Mouse (Mus musculus): ENCODE measurements at regions not wholly inside any gene's neighbourhood (a gene's known extent, or its start where the extent isn't known, plus 50 kb on each side); places are given as distances from the start of the nearest gene placed in this dataset.
A peak's percentile ranks its signal among the peaks of the same experiment; 100 is the strongest.
"Not testable (repeated sequence)": the region's sequence is repeated elsewhere in the genome, so short reads cannot be mapped to it uniquely, and the experiment has no call there.

DNA sequence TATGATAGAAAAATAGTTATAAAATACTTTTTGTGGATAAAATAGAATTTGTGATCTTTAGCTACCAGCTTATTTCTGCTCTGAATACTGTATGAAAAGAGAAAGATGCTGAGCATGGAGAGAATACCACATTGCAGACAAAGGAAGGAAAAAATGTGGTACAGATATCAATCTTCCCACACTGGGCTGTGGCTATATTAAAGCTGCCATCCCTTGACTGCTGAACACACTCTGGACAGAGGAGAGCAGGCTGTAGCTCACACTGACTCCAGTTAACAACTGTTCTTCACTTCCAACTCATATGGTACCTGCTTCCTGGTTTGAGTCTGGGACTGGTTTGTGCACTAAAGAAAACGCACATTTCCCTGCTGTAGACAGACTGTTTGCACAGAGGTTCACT lies 76.7 kb upstream of the Try4 start:
- no peak for DNase-seq (ENCODE audit: low spot score in 2 of 2)

DNA sequence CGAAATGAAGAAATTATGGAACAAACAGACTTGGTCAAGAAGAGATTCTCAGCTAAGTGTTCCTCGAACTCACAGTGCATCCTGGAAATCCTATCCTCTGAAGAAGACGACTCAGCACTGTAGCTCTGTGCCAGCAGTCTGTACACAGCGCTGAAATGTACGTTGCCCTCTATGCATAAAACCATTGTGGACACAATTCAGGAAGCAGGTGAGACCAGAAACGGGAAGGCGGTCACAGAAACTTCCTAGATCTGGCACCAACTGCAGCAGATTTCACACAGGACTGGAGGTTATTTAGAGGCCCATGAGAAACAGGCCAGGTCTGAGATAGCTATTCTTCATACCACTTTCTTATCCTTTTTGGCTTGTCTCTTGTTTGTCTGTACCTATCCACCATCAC lies 83.7 kb upstream of the Try4 start:
- no peak for DNase-seq (ENCODE audit: low spot score in 2 of 2)

DNA sequence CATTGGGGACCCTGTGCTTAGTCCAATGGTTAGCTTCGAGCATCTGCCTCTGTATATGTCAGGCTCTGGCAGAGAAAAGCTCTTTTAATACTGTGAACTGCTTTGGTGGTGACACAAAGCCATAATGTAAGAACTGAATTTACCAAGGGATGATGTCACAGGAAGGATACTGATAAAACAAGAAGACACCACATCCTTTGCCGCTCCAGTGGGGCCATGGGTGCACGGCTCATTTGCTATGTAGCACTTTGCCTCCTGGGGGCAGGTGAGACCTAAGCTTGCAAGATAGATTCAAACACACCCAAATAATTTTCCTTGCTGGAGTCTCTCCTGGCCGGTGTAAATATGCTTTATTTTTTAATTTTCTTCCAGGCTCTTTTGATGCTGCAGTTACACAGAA lies 86.2 kb upstream of the Try4 start:
- DNase-seq (ENCODE audit: low spot score in 2 of 2) = no peak

DNA sequence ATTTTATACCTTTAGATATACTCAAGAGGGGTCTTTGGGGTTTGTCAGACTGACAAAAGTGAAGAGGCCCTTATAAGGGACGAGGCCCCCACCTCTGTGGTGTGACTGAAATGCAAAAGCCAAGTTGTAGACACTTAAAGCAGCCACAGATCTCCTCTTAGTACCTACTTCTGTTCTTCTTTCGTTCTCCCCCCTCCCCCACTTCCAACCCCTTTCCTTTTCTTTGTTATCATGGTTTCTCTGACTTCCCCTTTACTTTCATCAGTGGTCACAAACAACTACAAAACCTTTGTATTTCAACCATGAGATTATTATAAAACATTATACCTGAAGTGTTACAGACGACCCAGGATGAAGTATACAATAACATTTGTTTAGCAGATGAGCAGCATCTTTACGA lies 96.2 kb upstream of the Try4 start:
- DNase-seq (ENCODE audit: low spot score in 2 of 2) = no peak

DNA sequence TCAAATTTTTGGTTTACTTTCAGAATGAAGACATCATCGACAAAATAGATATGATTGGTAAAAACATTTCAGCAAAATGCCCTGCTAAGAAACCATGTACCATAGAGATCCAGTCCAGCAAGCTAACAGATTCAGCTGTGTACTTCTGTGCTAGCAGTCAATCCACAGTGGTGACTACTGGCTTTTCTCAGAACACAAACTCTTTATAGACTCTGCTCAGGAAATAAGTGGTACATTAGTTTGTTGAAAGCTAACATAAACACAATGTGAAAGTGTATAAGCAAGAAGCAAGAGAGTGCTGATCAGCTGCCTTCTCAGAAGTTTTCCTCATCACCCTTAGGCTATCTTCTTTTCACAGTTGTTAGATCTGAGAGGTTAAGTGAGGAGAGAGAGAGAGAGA lies 99.2 kb upstream of the Try4 start:
- DNase-seq (ENCODE audit: low spot score in 2 of 2) = no peak

DNA sequence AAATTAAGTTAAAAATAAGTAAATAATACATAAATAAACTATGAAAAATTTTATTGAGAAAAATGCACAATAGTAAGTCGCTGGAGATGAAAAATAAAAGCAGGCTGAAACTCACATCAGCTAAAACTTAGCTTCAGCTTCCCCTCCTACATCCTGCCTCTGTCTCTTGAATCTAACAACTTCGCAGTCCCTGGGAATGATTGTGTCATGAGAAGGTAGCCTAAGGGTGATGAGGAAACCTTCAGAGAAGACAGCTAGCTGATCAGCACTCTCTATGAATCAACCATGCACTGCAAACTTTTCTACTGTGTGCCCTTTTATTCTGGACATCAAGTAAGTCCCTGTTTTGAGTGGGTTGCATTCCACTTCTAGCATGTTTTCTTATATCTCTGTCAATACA lies 99.8 kb upstream of the Try4 start:
- DNase-seq (ENCODE audit: low spot score in 2 of 2) = no peak

DNA sequence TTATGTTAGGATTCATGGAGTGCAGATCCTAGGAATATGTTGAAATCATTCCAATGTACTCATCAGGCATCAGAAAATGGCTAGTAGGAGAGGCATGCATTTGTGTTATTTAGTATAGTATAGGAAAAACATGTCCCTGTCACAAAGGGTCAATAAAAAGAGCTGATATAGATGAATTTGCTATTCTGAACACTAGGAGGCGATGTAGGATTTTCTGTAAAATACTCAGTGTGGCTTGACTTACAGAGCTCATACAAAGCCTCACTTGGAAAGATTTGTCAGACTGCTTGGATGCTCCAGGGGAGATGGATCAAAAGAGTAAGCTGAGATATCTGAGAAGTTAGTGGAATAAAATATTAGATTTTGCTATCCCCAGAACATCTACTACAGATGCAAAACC lies 107.6 kb upstream of the Try4 start:
- DNase-seq (ENCODE audit: low spot score in 2 of 2) = no peak

DNA sequence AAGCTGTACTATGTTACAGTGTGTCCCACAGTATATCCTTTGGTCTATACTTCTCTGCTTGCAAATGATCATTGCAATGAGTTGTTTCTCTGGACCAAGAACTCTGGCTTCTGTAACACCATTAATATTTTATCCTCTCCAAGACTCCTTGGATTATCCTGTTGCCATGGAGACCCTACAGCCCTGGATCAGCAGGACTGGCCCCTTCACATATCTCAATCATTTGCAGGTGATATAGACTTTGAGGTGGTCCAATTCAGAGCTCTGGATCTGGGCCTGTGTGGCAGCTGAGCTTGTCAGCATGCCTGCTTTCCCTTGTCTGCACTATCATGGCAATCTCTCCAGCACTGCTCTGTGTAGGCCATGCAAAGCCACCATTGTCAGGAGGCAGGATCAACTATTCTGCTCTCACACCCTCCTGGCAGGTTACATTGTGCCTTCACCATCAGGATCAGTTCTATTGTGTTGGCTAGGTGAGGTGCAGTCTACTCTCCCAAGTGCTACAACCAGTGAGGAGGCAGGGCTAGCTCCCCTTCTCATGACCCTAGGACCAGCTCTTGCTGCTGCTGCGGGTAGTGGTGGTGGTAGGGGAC lies 110.2 kb upstream of the Try4 start:
- no peak for DNase-seq (ENCODE audit: low spot score in 2 of 2)

DNA sequence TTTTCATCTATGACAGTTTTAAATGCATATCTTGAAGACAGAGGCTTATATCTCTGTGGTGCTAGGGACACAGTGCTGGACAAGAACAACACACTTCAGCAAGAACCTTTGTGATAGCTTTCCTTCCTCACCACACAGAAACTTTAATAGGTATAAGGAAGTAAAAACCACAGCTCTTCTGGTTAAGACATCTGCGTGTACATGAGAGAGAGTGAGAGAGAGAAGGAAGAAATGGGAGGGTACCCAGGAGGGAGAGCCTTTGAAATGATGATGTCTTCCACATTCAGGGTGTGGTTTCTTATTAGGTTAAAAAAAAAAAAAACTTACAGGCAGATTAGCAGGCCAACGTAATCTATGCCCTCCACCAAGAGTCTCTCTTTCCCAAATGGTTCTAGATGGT lies 113.2 kb upstream of the Try4 start:
- DNase-seq (ENCODE audit: low spot score in 2 of 2) = no peak

DNA sequence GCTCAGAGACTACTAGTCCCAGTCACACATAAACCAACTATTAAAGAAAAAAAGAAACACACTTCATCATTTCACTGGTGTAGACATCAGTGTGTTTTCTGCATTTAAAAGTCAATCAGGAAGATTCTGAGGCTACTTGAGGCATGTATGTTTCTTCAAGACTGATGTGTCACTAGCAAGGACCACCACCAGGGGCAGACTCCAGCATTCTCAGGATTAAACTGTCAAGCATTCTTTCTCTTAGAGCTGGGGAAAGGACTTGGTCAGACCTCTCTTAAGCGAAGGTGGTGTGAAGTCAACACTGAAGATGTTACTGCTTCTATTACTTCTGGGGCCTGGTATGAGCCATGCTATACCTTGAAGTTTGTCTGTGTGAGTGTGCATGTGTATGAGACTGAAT lies 114.1 kb upstream of the Try4 start:
- no peak for DNase-seq (ENCODE audit: low spot score in 2 of 2)

DNA sequence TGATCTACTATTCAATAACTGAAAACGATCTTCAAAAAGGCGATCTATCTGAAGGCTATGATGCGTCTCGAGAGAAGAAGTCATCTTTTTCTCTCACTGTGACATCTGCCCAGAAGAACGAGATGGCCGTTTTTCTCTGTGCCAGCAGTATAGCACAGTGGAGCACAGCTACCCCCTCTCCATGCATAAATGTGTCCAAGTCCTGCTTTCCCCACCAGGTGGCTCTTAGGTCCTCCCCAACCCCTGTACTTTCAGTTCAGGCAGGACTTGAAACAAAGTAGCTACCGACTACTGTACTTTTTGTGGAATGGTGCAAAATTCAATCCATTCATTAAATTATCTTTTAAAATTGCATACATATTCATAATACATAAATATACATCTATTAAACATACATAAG lies 123.2 kb upstream of the Try4 start:
- DNase-seq (ENCODE audit: low spot score in 2 of 2) = no peak

DNA sequence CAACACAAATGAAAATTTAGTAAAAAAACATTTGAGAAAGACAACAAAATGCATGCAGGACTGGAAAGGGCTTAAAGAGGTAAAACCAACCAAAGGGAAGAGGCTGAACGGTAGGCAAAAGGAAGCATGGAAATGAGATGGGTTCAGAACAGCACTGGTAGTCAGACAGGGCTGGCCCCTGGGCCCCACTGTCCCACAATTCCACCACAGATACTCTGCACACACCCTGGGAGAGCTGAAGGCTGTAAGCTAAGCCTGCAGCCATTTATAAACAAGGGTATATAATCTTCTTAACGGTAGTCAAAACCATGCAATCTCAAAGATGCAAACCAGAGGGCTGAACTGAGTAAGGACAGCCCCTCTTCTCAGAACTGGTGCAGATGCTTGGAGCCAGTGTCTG lies 124.0 kb upstream of the Try4 start:
- no peak for DNase-seq (ENCODE audit: low spot score in 2 of 2)

DNA sequence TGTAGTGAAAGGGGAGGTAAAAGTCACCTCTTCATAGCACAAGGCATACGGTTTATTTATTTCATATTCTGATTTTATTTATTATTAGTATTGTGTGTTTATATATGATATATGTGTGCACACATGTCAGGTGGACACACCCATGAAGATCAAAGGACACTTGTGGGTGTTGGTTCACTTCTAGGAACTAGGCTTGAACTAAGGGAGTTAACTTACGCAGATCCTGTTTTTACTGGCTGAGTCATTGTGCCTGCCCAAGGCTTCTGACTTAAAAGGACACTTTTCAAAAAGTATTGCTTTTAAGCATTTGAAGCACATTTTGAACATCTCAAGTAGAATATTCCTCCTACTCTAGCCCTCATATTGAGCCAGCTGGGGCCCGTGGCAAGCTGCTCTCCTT lies 124.9 kb upstream of the Try4 start:
- no peak for DNase-seq (ENCODE audit: low spot score in 2 of 2)

DNA sequence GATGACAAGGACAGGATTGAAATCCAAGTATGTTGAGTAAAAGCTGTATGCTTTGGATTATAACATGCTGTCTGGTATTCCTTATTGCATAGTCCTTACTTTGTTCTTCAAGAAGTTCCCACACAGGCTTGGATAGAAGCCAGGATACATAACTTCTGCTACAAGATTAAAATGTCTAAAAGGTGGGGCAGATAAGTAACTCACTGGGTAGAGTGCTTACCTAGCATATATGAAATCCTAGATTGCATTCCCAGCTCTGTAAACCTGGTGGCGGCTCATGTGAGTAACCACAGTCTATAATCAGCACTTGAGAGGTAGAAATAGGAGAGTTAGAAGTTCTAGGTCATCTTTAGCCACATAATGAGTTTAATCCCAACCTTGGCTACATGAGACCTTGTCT lies 126.0 kb upstream of the Try4 start:
- no peak for DNase-seq (ENCODE audit: low spot score in 2 of 2)

DNA sequence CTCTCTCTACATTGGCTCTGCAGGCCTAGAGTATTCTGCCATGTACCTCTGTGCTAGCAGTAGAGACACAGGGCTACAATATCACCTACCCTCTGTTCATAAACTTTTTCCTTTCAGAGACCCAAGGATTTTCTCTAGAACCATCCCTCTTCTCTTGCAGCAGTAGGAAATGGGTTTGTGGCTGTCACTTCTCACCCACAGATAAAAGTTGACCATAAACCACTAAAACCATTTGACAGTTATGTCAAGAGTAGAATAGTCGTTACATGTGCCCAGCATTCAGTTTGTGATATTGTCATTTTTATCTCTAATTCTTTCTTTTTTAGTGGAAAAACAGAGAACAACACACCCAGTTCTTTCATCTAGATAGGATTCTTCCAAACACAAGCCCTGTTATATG lies 128.2 kb upstream of the 2210010C04Rik start:
- no peak for DNase-seq (ENCODE audit: low spot score in 2 of 2)

DNA sequence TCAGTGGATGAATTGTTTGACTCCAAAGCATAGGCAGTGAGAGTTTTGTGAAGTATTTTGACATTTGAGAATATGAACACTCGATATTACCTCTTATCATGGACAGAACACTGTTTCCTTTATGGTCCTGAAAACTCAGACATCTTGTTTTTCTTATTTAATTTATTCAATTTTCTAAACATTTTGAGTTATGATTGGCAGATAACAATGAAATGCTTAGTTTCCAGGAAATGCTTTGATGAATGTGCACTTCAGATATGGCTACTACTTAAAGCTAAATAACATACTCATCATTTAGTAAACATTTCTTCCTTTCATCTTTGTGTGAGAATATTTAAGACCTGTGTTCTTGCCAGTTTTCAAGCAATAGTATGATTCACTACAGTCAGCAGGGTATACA lies 126.4 kb upstream of the 2210010C04Rik start:
- DNase-seq (ENCODE audit: low spot score in 2 of 2) = no peak

DNA sequence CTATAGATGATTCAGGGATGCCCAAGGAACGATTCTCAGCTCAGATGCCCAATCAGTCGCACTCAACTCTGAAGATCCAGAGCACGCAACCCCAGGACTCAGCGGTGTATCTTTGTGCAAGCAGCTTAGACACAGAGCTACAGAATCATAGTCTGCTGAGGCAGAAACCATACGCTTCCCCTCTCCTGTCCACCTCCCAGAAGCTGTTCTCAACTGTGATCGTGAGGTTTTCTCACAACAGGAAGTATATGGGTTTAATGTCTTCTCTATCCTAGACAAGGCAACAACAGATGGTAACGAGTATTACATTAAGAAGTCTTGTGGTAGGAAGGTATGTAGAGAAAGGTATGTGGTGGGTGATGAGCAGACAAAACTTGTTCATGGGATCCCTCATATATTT lies 116.8 kb upstream of the 2210010C04Rik start:
- no peak for DNase-seq (ENCODE audit: low spot score in 2 of 2)

DNA sequence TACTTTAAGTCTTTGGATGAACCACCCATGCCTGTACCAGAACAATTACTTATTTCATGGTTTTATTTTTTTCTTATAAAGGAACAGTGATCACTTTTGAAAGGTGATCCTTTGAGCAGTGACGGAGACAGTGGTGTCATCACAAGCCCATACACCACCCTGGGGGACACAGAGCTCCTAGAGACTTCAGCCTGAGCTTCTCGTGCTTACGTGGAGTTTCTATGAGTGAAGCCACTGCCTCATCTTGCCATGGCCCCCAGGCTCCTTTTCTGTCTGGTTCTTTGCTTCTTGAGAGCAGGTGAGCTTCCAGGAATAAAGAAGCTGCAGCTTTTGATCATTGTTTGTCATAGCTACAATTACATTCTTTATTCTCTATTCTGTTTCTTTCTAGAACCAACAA lies 116.2 kb upstream of the 2210010C04Rik start:
- no peak for DNase-seq (ENCODE audit: low spot score in 2 of 2)

DNA sequence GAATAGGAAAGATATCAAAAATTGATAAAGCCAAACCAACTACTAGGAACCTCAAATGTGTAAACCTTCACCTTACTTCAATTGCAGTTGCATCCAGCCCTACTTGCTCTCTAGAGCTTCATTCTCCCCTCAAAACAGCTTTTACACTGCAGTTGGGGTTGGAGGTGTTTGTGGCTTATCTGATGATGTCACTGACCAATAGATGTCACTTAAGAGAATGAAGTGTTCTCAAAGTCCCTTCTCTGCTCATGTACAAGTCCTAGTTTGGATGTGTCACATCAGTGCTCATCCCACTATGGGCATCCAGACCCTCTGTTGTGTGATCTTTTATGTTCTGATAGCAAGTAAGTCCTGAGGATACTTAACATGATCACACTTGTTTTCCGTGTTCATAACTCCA lies 105.6 kb upstream of the 2210010C04Rik start:
- DNase-seq (ENCODE audit: low spot score in 2 of 2) = no peak

DNA sequence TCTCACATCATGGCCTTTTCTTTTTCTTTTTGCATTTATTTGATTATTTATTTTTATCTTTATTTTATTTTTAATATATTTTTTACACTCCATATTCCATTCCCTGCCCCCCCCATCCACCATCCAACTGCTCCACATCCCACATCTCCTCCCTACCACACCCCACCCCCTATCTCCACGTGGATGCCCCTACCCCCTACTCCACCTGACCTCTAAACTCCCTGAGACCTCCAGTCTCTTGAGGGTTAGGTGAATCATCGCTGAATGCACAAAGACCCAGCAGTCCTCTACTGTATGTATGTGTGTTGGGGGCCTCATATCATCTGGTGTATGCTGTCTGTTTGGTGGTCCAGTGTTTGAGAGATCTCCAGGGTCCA lies 102.1 kb upstream of the 2210010C04Rik start:
- DNase-seq (ENCODE audit: low spot score in 2 of 2) = not testable (repeated sequence)

DNA sequence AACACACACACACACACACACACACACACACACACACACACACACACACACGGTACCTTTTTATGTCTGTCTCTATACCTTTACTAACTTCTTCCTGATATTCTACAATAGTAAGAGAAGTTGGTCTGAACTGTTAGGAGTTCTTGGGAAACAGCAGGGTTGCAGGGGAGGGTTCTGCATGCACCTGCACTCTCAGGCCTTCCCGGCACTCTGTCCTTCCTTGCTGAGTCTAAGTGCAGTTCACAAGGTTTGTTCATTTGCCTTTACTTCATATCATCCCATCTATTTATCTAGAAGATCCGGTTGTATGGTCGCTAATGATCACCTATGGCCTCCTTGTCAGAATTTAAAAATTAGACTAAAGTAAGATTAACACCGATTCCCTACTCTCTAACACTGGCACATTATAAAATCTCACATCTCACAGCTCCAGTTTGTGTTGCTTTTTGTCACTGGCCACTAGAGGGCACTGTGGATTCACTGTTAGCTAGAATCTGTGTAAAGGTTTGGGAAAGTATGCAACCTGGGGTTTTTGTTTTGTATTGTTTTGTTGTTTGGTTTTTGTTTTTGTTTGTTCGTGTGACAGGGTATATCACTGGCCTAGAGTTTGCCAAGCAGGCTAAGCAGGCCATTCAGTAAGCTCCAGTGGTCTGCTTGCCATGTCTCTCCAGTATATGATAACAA lies 101.5 kb upstream of the 2210010C04Rik start:
- peak in 1 of 2 experiments; percentile 44 for DNase-seq (ENCODE audit: low spot score in 2 of 2)

DNA sequence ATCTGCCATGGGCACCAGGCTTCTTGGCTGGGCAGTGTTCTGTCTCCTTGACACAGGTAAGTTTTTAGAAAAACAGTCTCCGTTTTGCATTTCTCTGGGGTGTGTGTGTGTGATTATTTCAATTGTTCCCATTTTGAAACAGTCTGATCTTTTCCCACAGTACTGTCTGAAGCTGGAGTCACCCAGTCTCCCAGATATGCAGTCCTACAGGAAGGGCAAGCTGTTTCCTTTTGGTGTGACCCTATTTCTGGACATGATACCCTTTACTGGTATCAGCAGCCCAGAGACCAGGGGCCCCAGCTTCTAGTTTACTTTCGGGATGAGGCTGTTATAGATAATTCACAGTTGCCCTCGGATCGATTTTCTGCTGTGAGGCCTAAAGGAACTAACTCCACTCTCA lies 99.9 kb upstream of the 2210010C04Rik start:
- no peak for DNase-seq (ENCODE audit: low spot score in 2 of 2)

DNA sequence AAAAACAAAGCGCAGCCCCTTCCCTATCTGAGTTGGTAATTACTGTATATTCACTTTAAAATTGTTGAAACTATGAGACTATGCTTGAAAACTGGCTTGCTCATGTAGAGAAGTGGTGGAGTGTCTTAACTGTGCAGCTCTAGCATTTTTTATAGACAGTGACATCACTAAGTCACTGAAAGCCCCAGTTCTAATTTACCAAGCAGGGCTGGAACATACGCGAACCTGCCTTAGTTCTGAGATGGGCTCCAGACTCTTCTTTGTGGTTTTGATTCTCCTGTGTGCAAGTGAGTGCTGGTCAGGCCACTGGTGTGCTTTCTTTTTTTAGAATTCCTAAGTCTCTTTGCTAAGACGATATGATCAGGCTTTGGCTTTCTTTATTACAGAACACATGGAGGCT lies 94.6 kb upstream of the 2210010C04Rik start:
- no peak for DNase-seq (ENCODE audit: low spot score in 2 of 2)

DNA sequence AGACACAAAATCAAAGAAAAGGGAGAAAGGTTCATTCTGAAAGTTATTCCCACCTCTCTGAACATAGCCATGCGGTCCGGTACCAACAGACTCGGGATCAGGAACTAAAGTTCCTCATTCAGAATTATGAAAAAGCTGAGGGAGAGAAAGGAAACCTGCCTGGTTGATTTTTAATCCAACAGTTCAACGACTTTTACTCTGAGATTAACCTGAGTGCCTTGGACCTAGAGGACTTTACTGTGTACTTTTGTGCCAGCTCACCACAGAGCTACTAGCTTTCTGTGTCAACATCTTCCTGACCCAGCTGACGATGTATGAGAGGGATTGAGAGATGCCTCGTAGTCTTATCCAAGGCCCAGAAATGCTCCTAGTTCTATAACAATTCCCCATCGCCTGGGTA lies 92.5 kb upstream of the 2210010C04Rik start:
- no peak for DNase-seq (ENCODE audit: low spot score in 2 of 2)
